Mouse (Mus musculus): ENCODE data around the gene Lim2. TPM values are rescaled to one million over a fixed set of nuclear protein-coding genes. Genes with fewer than 3 reads are reported as not detected.
"Not testable (repeated sequence)": the region's sequence is repeated elsewhere in the genome, so short reads cannot be mapped to it uniquely, and the experiment has no call there.

Gene Lim2
- 0.97 and 1.2 TPM in 2 replicates for polyA plus RNA-seq (2015; fragmentation: Nextera tagmentation; extraction: Ambion mirVana)

DNA sequence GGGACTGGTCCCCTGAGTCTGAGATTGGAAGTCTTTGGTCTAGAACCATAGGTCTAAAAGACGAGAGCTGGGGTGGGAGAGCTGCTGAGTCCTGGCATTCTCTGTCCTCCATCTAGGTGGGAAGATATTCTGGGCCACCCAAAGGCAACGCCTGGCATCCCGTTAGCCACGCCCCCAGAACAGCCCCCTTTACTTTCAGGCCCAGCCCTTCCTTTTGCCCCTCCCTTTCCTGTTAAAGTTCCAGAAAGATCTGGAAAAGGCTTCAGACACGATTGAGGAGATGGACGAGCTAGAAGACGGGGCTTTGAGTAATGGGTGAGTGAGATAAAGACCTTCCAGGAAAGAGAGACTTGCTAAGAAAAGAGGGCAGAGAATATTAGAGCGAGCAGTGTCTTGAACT, at the start of gene Lim2:
Gene Lim2 (plus strand): TSS at position 265 of the 400 bp plus-strand sequence.
- Histone ChIP-seq H3K9me3 (no peaks in the 10 kb centered on the region), H3K4me3 (replicated peaks) (no peak within 1 kb of the TSS), H3K36me3 (no peaks in the 10 kb centered on the region), H3K9ac (no peak within 1 kb of the TSS), H3K4me2 (replicated peaks) (no peak within 1 kb of the TSS), H3K27me3 (replicated peaks) (no peaks in the 10 kb centered on the region), H3K27ac (no peak within 1 kb of the TSS), H3K4me1 (replicated peaks) (no peaks in the 10 kb centered on the region)
- no peak for ATAC-seq
- WGBS, result 91% methylated on average over 8 of the region's 8 CpGs

DNA sequence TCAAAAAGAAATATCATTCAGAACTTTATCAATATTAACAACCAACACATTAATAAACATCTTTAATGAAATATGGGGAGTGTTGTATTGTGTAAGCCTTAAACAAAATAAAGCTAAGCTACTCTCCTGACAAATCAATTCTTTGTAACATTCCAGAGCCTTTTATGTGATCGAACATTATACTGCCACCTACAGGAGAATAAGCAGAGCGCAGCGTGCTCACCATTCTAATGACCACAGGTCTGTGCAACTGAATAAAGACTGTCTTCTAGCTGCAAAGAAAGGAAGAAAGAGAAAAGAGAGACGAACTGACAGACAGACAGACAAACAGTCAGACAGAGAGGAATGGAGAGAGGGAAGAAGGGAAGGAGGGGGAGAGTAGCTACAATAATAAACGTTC, 49.2 kb upstream of the Lim2 start:
- Histone ChIP-seq H3K4me3 (replicated peaks) (no peak overlapping the region), H3K27me3 (replicated peaks) (no peaks in the 10 kb centered on the region), H3K9me3 (no peaks in the 10 kb centered on the region), H3K4me2 (replicated peaks) (no peak overlapping the region), H3K4me1 (replicated peaks) (no peaks in the 10 kb centered on the region), H3K36me3 (no peaks in the 10 kb centered on the region), H3K27ac (no peak overlapping the region), H3K9ac (no peak overlapping the region)
- 17% methylated on average over 5 of the region's 5 CpGs for WGBS
- ATAC-seq, result 0 out of 2 replicates have a peak, but pooled peaks have one; percentile 43

DNA sequence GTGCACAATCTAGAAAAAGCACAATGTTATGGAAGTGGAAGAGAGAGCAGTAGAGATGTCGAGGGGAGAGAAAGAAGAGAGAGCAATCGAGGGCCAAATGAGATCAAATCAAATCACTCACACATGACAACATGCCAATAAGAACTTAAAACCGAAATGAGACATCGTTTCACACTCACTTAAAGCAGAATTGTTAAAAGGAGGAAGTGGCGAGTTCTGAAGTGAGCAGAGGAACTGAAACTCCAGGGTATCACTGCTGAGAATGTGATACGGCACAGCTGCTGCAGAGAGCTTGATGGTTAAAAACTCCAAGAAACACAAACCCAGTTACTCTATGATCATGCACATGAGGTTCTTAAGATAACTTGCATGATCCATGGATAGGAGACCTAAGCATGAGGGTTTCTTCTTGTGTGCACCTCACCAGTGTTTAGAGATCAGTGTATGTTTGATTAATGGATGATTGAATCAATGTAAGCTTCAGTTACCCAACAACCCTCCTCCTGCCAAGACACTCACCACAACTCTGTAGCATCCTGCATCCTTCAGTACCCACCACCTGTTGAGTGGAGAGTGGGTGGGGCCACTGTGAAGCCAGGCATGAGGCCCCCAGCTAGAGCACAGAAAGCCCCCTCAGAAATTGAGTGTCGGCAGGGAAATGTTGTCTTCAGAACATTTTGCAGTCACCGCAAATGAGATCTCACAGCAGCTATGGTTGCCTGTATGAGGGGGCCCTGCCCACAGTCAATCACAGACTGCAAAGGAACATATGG, 34.9 kb upstream of the Lim2 start:
- Histone ChIP-seq H3K27ac (no peak overlapping the region), H3K36me3 (no peaks in the 10 kb centered on the region), H3K27me3 (replicated peaks) (no peaks in the 10 kb centered on the region), H3K4me3 (replicated peaks) (no peak overlapping the region), H3K4me1 (replicated peaks) (no peaks in the 10 kb centered on the region), H3K9ac (no peak overlapping the region), H3K4me2 (replicated peaks) (no peak overlapping the region), H3K9me3 (no peaks in the 10 kb centered on the region)
- ATAC-seq, result no peak
- WGBS, result 83% methylated on average over 8 of the region's 8 CpGs

DNA sequence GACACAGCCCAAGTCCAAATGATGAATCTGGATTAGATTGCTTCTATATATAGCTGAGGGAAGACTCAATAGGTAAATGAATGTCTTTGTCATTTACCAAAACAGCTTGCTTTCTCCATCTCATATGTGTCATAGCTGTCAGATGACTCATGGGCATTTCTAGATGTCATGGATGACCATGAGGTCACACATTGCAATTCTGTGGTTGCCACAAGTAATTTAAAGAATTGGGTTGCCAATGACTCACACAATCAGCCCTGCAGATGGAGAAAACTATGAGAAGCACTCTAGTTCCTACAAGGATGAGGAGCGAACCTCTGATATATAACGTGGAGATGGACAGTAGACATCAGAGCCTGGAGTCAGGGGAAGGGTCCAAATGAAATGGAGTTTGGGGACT, 28.0 kb upstream of the Lim2 start:
- no peak overlapping the region for H3K4me2 ChIP-seq (replicated peaks)
- no peak for ATAC-seq
- 84% methylated on average over 2 of the region's 2 CpGs for WGBS
- H3K27ac ChIP-seq, result no peak overlapping the region
- no peak overlapping the region for H3K9ac ChIP-seq
- no peaks in the 10 kb centered on the region for H3K9me3 ChIP-seq
- no peak overlapping the region for H3K4me3 ChIP-seq (replicated peaks)
- H3K27me3 ChIP-seq (replicated peaks), result no peaks in the 10 kb centered on the region
- H3K4me1 ChIP-seq (replicated peaks), result no peaks in the 10 kb centered on the region
- H3K36me3 ChIP-seq, result no peaks in the 10 kb centered on the region

DNA sequence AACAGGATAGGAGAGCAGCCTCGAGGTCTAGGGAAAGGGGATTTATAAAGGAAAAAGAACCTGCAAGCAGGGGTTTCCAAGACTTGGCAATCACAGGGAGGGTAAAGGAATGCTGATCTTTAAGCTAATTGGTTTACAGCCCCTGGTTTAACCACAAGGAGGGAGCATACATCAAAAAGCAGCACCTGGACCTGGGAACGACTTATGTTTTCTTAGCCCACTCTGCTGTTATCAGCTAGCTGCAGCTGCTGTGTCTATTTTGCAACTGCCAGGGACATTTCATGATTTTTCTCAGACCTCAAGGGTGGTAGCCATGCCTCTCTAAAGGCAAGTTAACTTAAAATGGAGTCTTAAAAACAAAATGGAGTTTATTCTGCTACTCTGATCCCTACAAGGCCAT, 24.8 kb upstream of the Lim2 start:
- no peak overlapping the region for H3K4me2 ChIP-seq (replicated peaks)
- H3K9ac ChIP-seq, result no peak overlapping the region
- ATAC-seq, result no peak
- H3K27me3 ChIP-seq (replicated peaks), result no peaks in the 10 kb centered on the region
- 13% methylated on average over 2 of the region's 2 CpGs for WGBS
- H3K4me1 ChIP-seq (replicated peaks), result no peaks in the 10 kb centered on the region
- no peaks in the 10 kb centered on the region for H3K9me3 ChIP-seq
- H3K4me3 ChIP-seq (replicated peaks), result no peak overlapping the region
- H3K27ac ChIP-seq, result no peak overlapping the region
- no peaks in the 10 kb centered on the region for H3K36me3 ChIP-seq

DNA sequence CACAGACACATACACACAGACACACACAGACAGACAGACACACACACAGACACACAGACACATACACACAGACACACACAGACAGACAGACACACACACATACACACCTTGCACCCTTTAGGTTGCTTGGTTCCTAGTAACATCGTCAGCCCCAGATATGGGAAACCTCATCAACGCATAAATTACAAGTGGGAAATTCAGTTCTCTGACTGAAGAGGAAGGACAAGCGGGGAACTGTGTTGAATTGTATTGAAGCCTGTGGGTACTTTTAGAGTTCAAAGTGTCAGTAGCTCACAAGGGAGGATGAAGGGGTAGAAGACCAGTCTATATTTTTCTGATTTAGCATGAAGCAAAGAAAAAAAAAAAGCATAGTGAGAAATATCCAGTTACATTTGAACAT, 19.9 kb upstream of the Lim2 start:
- no peaks in the 10 kb centered on the region for H3K9me3 ChIP-seq
- WGBS, result 80% methylated on average over 3 of the region's 3 CpGs
- H3K9ac ChIP-seq, result no peak overlapping the region
- no peaks in the 10 kb centered on the region for H3K36me3 ChIP-seq
- no peaks in the 10 kb centered on the region for H3K4me1 ChIP-seq (replicated peaks)
- H3K27me3 ChIP-seq (replicated peaks), result no peaks in the 10 kb centered on the region; the same call in 1 of the 2 replicates
- no peak overlapping the region for H3K27ac ChIP-seq
- no peak for ATAC-seq
- no peak overlapping the region for H3K4me2 ChIP-seq (replicated peaks)
- no peak overlapping the region for H3K4me3 ChIP-seq (replicated peaks)

DNA sequence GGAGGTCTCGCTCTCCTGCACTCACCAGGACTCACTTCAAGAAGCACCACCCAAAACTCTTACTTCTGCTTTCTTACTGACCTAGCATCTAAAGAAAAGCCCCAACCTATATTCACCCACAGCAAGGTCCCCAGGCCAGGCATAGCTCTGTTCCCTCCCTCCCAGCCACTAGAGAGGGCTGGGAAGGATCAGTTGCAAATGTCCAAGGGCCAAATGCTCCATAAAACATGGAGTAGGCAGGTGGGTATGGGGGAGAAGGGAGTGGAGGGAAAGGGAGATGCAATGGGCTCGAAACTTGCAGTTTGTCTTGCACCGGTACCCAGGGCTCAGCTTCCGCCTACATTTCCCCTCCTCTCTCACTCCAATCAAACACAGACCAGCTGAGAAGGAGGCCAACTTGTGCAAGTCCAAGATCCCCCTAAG, 19.3 kb upstream of the Lim2 start, which contains the start of gene Siglecg:
Gene Siglecg (plus strand): TSS at position 74 of the 423 bp plus-strand sequence.
- H3K27ac ChIP-seq, result no peak within 1 kb of the TSS
- H3K4me1 ChIP-seq (replicated peaks), result no peaks in the 10 kb centered on the region
- no peak within 1 kb of the TSS for H3K9ac ChIP-seq
- WGBS, result 70% methylated on average over 4 of the region's 4 CpGs
- no peaks in the 10 kb centered on the region; the same call in 1 of the 2 replicates for H3K27me3 ChIP-seq (replicated peaks)
- H3K4me2 ChIP-seq (replicated peaks), result no peak within 1 kb of the TSS
- H3K36me3 ChIP-seq, result no peaks in the 10 kb centered on the region
- H3K4me3 ChIP-seq (replicated peaks), result no peak within 1 kb of the TSS
- H3K9me3 ChIP-seq, result no peaks in the 10 kb centered on the region
- no peak for ATAC-seq

DNA sequence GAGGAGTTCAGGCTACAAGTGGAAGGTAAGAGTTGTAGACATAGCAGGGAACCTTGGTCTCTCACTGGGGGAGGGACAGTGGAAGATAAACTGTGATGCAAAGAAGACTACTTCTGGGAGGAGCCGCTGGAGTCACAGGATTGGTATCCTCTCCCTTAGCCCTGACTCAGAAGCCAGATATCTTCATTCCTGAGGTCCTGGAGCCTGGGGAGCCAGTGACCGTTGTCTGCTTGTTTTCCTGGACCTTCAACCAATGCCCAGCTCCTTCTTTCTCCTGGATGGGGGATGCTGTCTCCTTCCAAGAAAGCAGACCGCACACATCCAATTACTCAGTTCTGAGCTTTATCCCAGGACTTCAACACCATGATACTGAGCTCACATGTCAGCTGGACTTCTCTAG, 18.4 kb upstream of the Lim2 start:
- no peaks in the 10 kb centered on the region for H3K9me3 ChIP-seq
- H3K9ac ChIP-seq, result no peak overlapping the region
- no peaks in the 10 kb centered on the region; the same call in 1 of the 2 replicates for H3K27me3 ChIP-seq (replicated peaks)
- no peak overlapping the region for H3K27ac ChIP-seq
- no peaks in the 10 kb centered on the region for H3K36me3 ChIP-seq
- H3K4me2 ChIP-seq (replicated peaks), result no peak overlapping the region
- WGBS, result 68% methylated on average over 3 of the region's 3 CpGs
- H3K4me1 ChIP-seq (replicated peaks), result no peaks in the 10 kb centered on the region
- H3K4me3 ChIP-seq (replicated peaks), result no peak overlapping the region
- no peak for ATAC-seq

DNA sequence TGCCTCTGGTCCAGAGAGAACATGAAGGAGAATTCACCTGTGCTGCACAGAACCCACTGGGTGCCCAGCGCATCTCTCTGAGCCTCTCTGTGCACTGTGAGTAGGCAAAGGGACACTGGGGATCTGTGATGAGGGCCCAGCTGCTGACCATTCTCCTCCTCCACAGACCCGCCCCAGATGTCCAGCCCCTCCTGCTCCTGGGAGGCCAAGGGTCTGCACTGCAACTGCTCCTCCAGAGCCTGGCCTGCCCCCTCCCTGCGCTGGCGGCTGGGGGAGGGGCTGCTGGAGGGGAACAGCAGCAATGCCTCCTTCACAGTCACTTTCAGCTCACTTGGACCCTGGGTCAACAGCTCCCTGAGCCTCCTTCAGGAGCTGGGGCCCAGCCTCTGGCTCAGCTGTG, 15.7 kb upstream of the Lim2 start:
- 29% methylated on average over 4 of the region's 4 CpGs for WGBS
- not testable (repeated sequence) for H3K4me1 ChIP-seq (replicated peaks); H3K27me3 ChIP-seq (replicated peaks); H3K4me3 ChIP-seq (replicated peaks); H3K4me2 ChIP-seq (replicated peaks); H3K27ac ChIP-seq; H3K36me3 ChIP-seq; ATAC-seq; H3K9me3 ChIP-seq; H3K9ac ChIP-seq

DNA sequence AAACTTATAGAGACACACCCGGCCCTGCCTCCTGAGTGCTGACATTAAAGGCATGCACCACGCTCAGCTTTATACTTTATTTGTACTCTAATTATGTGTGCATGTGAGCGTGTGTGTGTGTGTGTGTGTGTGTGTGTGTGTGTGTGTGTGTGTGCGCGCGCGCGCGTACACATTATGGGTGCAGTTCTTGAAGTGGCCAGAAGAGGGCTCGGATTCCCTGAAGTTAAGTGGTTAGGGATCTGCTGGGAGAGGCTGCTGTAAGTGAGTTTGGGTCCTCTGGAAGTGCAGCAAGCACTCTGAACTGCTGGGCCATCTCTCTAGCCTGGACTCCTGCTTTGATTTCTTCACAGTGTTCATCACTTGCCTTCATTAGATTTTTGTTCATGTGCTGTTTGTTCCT, 10.2 kb upstream of the Lim2 start:
- no peak for ATAC-seq
- no peak overlapping the region for H3K4me2 ChIP-seq (replicated peaks)
- WGBS, result 87% methylated on average over 10 of the region's 10 CpGs

DNA sequence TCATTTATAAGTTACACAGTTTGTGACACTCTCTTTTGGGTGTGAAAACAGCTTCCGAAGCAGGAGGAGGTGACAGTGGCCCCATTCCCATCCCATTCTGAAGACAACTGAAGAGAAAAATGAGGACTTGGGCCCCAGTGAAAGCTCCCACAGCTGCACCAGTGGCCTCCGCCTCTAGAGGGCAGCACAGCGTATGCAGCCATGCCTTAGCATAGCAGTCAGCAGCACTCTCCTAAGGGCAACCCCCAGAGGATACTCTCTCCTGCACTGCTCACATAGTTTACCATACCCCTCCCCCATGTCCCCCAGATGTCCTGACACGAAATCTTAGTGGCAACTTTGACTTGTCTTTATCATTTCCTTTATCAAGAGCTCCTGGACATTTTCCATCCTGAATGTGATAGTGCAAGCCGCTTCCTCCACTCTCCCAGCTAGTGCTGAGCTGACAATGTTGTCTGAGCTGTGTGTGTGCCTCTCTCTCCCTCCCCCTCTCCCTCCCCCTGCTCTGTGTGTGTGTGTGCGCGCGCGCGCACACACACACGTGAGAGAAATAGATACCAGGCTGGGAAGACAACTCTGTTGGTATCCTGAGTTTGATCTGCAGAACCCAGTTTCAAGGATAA, 4.4 kb upstream of the Lim2 start:
- Histone ChIP-seq H3K4me3 (replicated peaks) (no peak overlapping the region), H3K36me3 (no peaks in the 10 kb centered on the region), H3K4me1 (replicated peaks) (no peaks in the 10 kb centered on the region), H3K27ac (no peak overlapping the region), H3K9ac (no peak overlapping the region), H3K27me3 (replicated peaks) (no peaks in the 10 kb centered on the region), H3K9me3 (no peaks in the 10 kb centered on the region), H3K4me2 (replicated peaks) (peak overlapping the region; percentile 35)
- ATAC-seq, result peak; percentile 94
- 9% methylated on average over 11 of the region's 11 CpGs for WGBS

More for the DNA sequence above, 10.2 kb upstream of the Lim2 start:
- Histone ChIP-seq H3K9me3 (no peaks in the 10 kb centered on the region), H3K36me3 (no peaks in the 10 kb centered on the region), H3K9ac (no peak overlapping the region), H3K27me3 (replicated peaks) (no peaks in the 10 kb centered on the region), H3K4me3 (replicated peaks) (no peak overlapping the region), H3K4me1 (replicated peaks) (no peaks in the 10 kb centered on the region), H3K27ac (no peak overlapping the region)

DNA sequence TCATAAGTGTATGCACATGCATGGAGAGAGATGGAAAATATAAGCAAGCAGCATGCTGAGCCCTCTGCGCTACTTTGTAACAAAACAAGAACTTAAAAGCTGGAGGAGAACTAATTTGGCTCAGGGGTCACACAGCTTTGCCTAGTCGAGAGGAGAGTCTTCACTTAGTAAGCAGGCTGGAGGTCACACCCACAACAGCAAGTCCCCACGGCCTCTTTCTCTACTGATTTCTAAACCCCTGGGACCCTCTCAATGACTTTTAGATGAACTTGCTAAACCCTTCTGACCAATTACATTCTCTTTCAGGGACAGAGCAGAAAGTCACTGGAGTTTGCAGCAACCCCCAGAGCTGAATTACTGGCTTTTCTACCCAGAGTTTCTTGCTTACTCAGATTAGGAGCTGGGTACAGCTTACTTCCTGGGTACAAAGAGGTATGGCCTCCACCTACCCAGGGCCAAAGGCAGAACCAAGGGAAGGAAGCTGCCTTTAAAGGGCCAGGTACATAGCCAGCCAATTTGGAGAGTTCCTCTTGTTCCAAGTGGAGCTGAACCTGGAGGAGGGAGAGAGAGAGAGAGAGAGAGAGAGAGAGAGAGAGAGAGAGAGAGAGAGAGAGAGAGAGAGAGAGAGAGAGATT, 3.4 kb upstream of the Lim2 start:
- Histone ChIP-seq H3K4me1 (replicated peaks) (no peaks in the 10 kb centered on the region), H3K4me2 (replicated peaks) (no peak overlapping the region), H3K27me3 (replicated peaks) (no peaks in the 10 kb centered on the region), H3K9ac (no peak overlapping the region), H3K36me3 (no peaks in the 10 kb centered on the region), H3K27ac (no peak overlapping the region), H3K4me3 (replicated peaks) (no peak overlapping the region), H3K9me3 (no peaks in the 10 kb centered on the region)
- 66% methylated on average over 3 of the region's 3 CpGs for WGBS
- no peak for ATAC-seq
